Mouse (Mus musculus) liver, adult 2 months (tissue): Measurements from ENCODE around the gene Tnk1.

Experiments
- CTCF ChIP-seq: fragments of 200-500 bp; IDR thresholded peaks from 2 replicates; pipeline ENCODE4 v1.5.1; 2011; ENCODE audit warnings: low read depth, low read length, control low read depth
- POLR2A ChIP-seq: fragments of 200-500 bp; IDR thresholded peaks from 2 replicates; pipeline ENCODE4 v1.6.1; 2011; ENCODE audit warnings: low read length, control low read depth; ENCODE audit not compliant: insufficient read depth; ENCODE audit errors: extremely low read depth

- TF ChIP-seq POLR2A (no peak), CTCF (no peak)
Measured at GRCm38 (mm10) chr11:69815155-69815554, 43.4 kb downstream of the Tnk1 start, which contains the start of gene Gm39566.
